Mouse (Mus musculus): Measurements from ENCODE around the gene Hmgn3.

GRCm38 (mm10) chr9:83083790-83084469 lies 62.6 kb downstream of the Hmgn3 start:
- TF ChIP-seq POLR2A (IDR thresholded peaks at IDR 0.05; ENCODE audit: control insufficient read depth in 1 of 2, insufficient read depth in 1 of 2, low read depth in 1 of 2, low read length in 2 of 2, poor library complexity in 1 of 2) = no peak
- no peak for TF ChIP-seq TAL1 (IDR thresholded peaks at IDR 0.05; ENCODE audit: low read length)
- TF ChIP-seq GATA1 (IDR thresholded peaks at IDR 0.05; ENCODE audit: low read depth, low read length) = no peak
- no peak for TF ChIP-seq BHLHE40 (IDR thresholded peaks at IDR 0.05; ENCODE audit: borderline replicate concordance, low read depth, low read length)
- no peak for TF ChIP-seq EP300 (IDR thresholded peaks at IDR 0.05; ENCODE audit: low read depth in 1 of 2, low read length in 2 of 2)
- TF ChIP-seq USF1 (IDR thresholded peaks at IDR 0.05; ENCODE audit: low read depth, low read length) = no peak
- TF ChIP-seq ZNF384 (IDR thresholded peaks at IDR 0.05; ENCODE audit: low read depth, low read length) = no peak
- no peak for TF ChIP-seq POLR2AphosphoS5 (IDR thresholded peaks at IDR 0.05; ENCODE audit: borderline replicate concordance, low read depth, low read length)

Measured in MEL (cell line).